Mouse (Mus musculus) erythroblast, embryonic 14.5 days (primary cell): Measurements from ENCODE around the gene Klhl41. TPM values are rescaled to one million over a fixed set of nuclear protein-coding genes. Genes with fewer than 3 reads are reported as not detected.

Source experiments
- H3K27me3 ChIP-seq: 2 replicates; pipeline ENCODE4 v1.6.1; 2012; ENCODE audit warnings: inconsistent platforms; ENCODE audit not compliant: control insufficient read depth
- H3K36me3 ChIP-seq: 2 replicates; pipeline ENCODE4 v1.6.1; 2012; ENCODE audit warnings: mild to moderate bottlenecking, inconsistent platforms; ENCODE audit not compliant: control insufficient read depth
- H3K4me1 ChIP-seq: 2 replicates; pipeline ENCODE4 v1.6.1; 2012; ENCODE audit warnings: inconsistent platforms; ENCODE audit not compliant: control insufficient read depth
- H3K4me3 ChIP-seq: replicated peaks from 2 replicates; pipeline ENCODE3; 2012; ENCODE audit warnings: moderate library complexity, mild to moderate bottlenecking, inconsistent platforms
- H3K9me3 ChIP-seq: 2 replicates; pipeline ENCODE4 v1.6.1; 2012; ENCODE audit warnings: low read length, inconsistent platforms, mixed read lengths; ENCODE audit not compliant: control insufficient read depth
- GATA1 ChIP-seq: IDR thresholded peaks from 2 replicates; pipeline ENCODE4 v1.6.1; 2012; ENCODE audit warnings: low read length, inconsistent platforms, mixed read lengths
- TAL1 ChIP-seq: IDR thresholded peaks from 3 replicates; pipeline ENCODE4 v1.6.1; 2012; ENCODE audit warnings: low read length, inconsistent platforms, mixed read lengths
- polyA plus RNA-seq: library from polyadenylated mRNA; stranded (reverse); fragments of >175 nt; gene quantifications from 2 replicates; pipeline ENCODE4 v1.2.3, GENCODE M21; 2012

The Klhl41 gene
- polyA plus RNA-seq, 1 experiment: not detected

GRCm38 (mm10) chr2:69679990-69680389 lies 10.1 kb downstream of the Klhl41 start:
- TF ChIP-seq GATA1 (no peak), TAL1 (no peak)
- Histone ChIP-seq H3K4me3 (no peak overlapping the region), H3K36me3 (no peaks in the 10 kb centered on the region), H3K9me3 (no peaks in the 10 kb centered on the region), H3K4me1 (no peaks in the 10 kb centered on the region), H3K27me3 (no peaks in the 10 kb centered on the region)

GRCm38 (mm10) chr2:69681931-69682330 lies 12.0 kb downstream of the Klhl41 start:
- no peaks in the 10 kb centered on the region for H3K36me3 ChIP-seq
- no peak overlapping the region for H3K4me3 ChIP-seq
- no peak for TF ChIP-seq GATA1
- no peak for TF ChIP-seq TAL1
- no peaks in the 10 kb centered on the region for H3K9me3 ChIP-seq
- no peaks in the 10 kb centered on the region for H3K27me3 ChIP-seq
- H3K4me1 ChIP-seq: no peaks in the 10 kb centered on the region

- Histone ChIP-seq H3K9me3 (no peaks in the 10 kb centered on the region), H3K4me1 (no peaks in the 10 kb centered on the region), H3K27me3 (no peaks in the 10 kb centered on the region), H3K4me3 (no peak overlapping the region), H3K36me3 (peaks cover 4% of the 10 kb centered on the region)
- TF ChIP-seq GATA1 (no peak), TAL1 (no peak)
Measured at GRCm38 (mm10) chr2:69683036-69683805, 13.3 kb downstream of the Klhl41 start.

- Histone ChIP-seq H3K27me3 (no peaks in the 10 kb centered on the region), H3K9me3 (no peaks in the 10 kb centered on the region), H3K4me1 (no peaks in the 10 kb centered on the region), H3K4me3 (no peak overlapping the region), H3K36me3 (peaks cover 5% of the 10 kb centered on the region)
- no peak for TF ChIP-seq TAL1
- no peak for TF ChIP-seq GATA1
Measured at GRCm38 (mm10) chr2:69684488-69684887, 14.6 kb downstream of the Klhl41 start.

- TF ChIP-seq TAL1 (no peak), GATA1 (no peak)
Measured at GRCm38 (mm10) chr2:69690214-69690613, 20.3 kb downstream of the Klhl41 start.

GRCm38 (mm10) chr2:69690843-69691242 lies 20.9 kb downstream of the Klhl41 start:
- H3K36me3 ChIP-seq: peaks cover 19% of the 10 kb centered on the region
- H3K27me3 ChIP-seq: no peaks in the 10 kb centered on the region
- H3K4me3 ChIP-seq: no peak overlapping the region
- H3K4me1 ChIP-seq: no peaks in the 10 kb centered on the region
- TF ChIP-seq TAL1: no peak
- TF ChIP-seq GATA1: no peak
- no peaks in the 10 kb centered on the region for H3K9me3 ChIP-seq

More at GRCm38 (mm10) chr2:69690214-69690613, 20.3 kb downstream of the Klhl41 start:
- no peaks in the 10 kb centered on the region for H3K4me1 ChIP-seq
- H3K9me3 ChIP-seq: no peaks in the 10 kb centered on the region
- no peak overlapping the region for H3K4me3 ChIP-seq
- peaks cover 19% of the 10 kb centered on the region for H3K36me3 ChIP-seq
- H3K27me3 ChIP-seq: no peaks in the 10 kb centered on the region

- TF ChIP-seq GATA1 (no peak), TAL1 (no peak)
- Histone ChIP-seq H3K4me1 (no peaks in the 10 kb centered on the region), H3K36me3 (peaks cover 15% of the 10 kb centered on the region)
Measured at GRCm38 (mm10) chr2:69693501-69693900, 23.6 kb downstream of the Klhl41 start.

GRCm38 (mm10) chr2:69700446-69700845 lies 30.5 kb downstream of the Klhl41 start:
- no peaks in the 10 kb centered on the region for H3K9me3 ChIP-seq
- no peak overlapping the region for H3K4me3 ChIP-seq
- H3K36me3 ChIP-seq: peaks cover 15% of the 10 kb centered on the region
- no peaks in the 10 kb centered on the region for H3K27me3 ChIP-seq
- TF ChIP-seq TAL1 (no peak), GATA1 (no peak)
- H3K4me1 ChIP-seq: no peaks in the 10 kb centered on the region

More at GRCm38 (mm10) chr2:69693501-69693900, 23.6 kb downstream of the Klhl41 start:
- no peak overlapping the region for H3K4me3 ChIP-seq
- H3K27me3 ChIP-seq: no peaks in the 10 kb centered on the region
- H3K9me3 ChIP-seq: no peaks in the 10 kb centered on the region

GRCm38 (mm10) chr2:69712171-69712570 lies 42.3 kb downstream of the Klhl41 start:
- Histone ChIP-seq H3K9me3 (no peaks in the 10 kb centered on the region), H3K36me3 (peaks cover 1% of the 10 kb centered on the region; the same call in 1 of the 2 replicates), H3K4me1 (peaks cover 17% of the 10 kb centered on the region), H3K27me3 (peaks cover 5% of the 10 kb centered on the region), H3K4me3 (no peak overlapping the region)
- TF ChIP-seq TAL1 (no peak), GATA1 (no peak)
